8 mouse cellular contexts compared by ENCODE assay signal in genomic region chr4:109657021-109657850, GRCm38 (mm10). TPM values are rescaled to one million over a fixed set of nuclear protein-coding genes. Genes with fewer than 3 reads are reported as not detected.
DNase-seq lines count a peak whose midpoint lies in the region; ATAC-seq lines count a peak whose summit lies in the region.

No protein-coding gene starts in this region.

- under 1% methylated on average over 52 of the region's 53 CpGs for WGBS in liver, embryonic 15.5 days (ENCODE audit: insufficient replicate concordance)
- under 1% methylated on average over 53 of the region's 53 CpGs for WGBS in neural tube, embryonic 13.5 days

- ATAC-seq in inflammation-experienced regulatory T-cells, adult 6 months, result peak; percentile 41
- peak; percentile 15; the same call in 1 of the 2 replicates for ATAC-seq in liver, embryonic 15.5 days (ENCODE audit: insufficient read depth)
- peak; percentile 67 for ATAC-seq in neural tube, embryonic 13.5 days (ENCODE audit: low read depth)

- H3K4me1 ChIP-seq in liver, embryonic 15.5 days (replicated peaks), result peaks cover 15% of the 10 kb centered on the region
- H3K4me1 ChIP-seq in neural tube, embryonic 13.5 days (replicated peaks), result peaks cover 10% of the 10 kb centered on the region

- peak overlapping the region; percentile 46 for H3K4me3 ChIP-seq in liver, embryonic 15.5 days (replicated peaks)
- peak overlapping the region; percentile 22 for H3K4me3 ChIP-seq in neural tube, embryonic 13.5 days

- H3K27me3 ChIP-seq in liver, embryonic 15.5 days, result peaks cover 77% of the 10 kb centered on the region
- H3K27me3 ChIP-seq in neural tube, embryonic 13.5 days, result peaks cover 86% of the 10 kb centered on the region

- no peak overlapping the region for H3K9ac ChIP-seq in liver, embryonic 15.5 days
- H3K9ac ChIP-seq in neural tube, embryonic 13.5 days, result no peak overlapping the region

- no peak overlapping the region for H3K27ac ChIP-seq in liver, embryonic 15.5 days (replicated peaks)
- H3K27ac ChIP-seq in neural tube, embryonic 13.5 days (replicated peaks), result no peak overlapping the region

- H3K36me3 ChIP-seq in liver, embryonic 15.5 days (replicated peaks), result peaks cover 10% of the 10 kb centered on the region
- no peaks in the 10 kb centered on the region for H3K36me3 ChIP-seq in neural tube, embryonic 13.5 days

- H3K9me3 ChIP-seq in liver, embryonic 15.5 days (replicated peaks), result no peaks in the 10 kb centered on the region
- no peaks in the 10 kb centered on the region for H3K9me3 ChIP-seq in neural tube, embryonic 13.5 days

- peak; percentile 20 for DNase-seq in right cerebral cortex, postnatal 4 days
- no peak for DNase-seq in right cerebral cortex, postnatal 36 days (ENCODE audit: low spot score in 2 of 2)
- peak; percentile 42 for DNase-seq in cerebellum, adult 9-11 months
- peak; percentile 62 for DNase-seq in gastrocnemius, postnatal 10 days
- DNase-seq in thymus, postnatal 36 days, result peak; percentile 48 to 49

- peak overlapping the region; percentile 67 for H3K4me2 ChIP-seq in liver, embryonic 15.5 days
- peak overlapping the region; percentile 47 for H3K4me2 ChIP-seq in neural tube, embryonic 13.5 days

RNA-seq across cellular contexts. Expression of gene Cdkn2c, which starts 9.8 kb away (rescaled TPM):
- 10 to 100 TPM; 20.6 TPM for total RNA-seq in gastrocnemius, postnatal 10 days (2021)
- polyA plus RNA-seq in inflammation-experienced regulatory T-cells, adult 6 months (2017; shearing (Covaris generic)), result 10 to 100 TPM; 20.4 to 34.9 (median 20.9) TPM
- polyA plus RNA-seq in liver, embryonic 15.5 days (2015; fragmentation: Nextera tagmentation; extraction: Ambion mirVana), result 14.9 and 15.3 TPM in 2 replicates
- 2.6 and 2.9 TPM in 2 replicates for polyA plus RNA-seq in neural tube, embryonic 13.5 days (2015; fragmentation: Nextera tagmentation; extraction: Ambion mirVana)

RNA-seq across cellular contexts. Expression of gene Faf1, which starts 19.2 kb away (rescaled TPM):
- total RNA-seq in gastrocnemius, postnatal 10 days (2021), result 10 to 100 TPM; 26.8 to 27.6 TPM
- polyA plus RNA-seq in inflammation-experienced regulatory T-cells, adult 6 months (2017; shearing (Covaris generic)), result 1 to 10 TPM; 3.1 to 5.0 (median 4.8) TPM
- 13.9 and 14.5 TPM in 2 replicates for polyA plus RNA-seq in liver, embryonic 15.5 days (2015; fragmentation: Nextera tagmentation; extraction: Ambion mirVana)
- 33.6 and 35.3 TPM in 2 replicates for polyA plus RNA-seq in neural tube, embryonic 13.5 days (2015; fragmentation: Nextera tagmentation; extraction: Ambion mirVana)

Comparison
In these comparisons a context has a peak if more than half of its experiments do, and no peak if none do; other contexts are left out.
1. DNase-seq: peak in right cerebral cortex, postnatal 4 days (single experiment), cerebellum, adult 9-11 months (single experiment), gastrocnemius, postnatal 10 days (single experiment) and thymus, postnatal 36 days (2 of 2); none in right cerebral cortex, postnatal 36 days (0 of 2).
2. ATAC-seq: peak in every context shown above with its lines; median percentile 67 in neural tube, embryonic 13.5 days; 41 in inflammation-experienced regulatory T-cells, adult 6 months; 15 in liver, embryonic 15.5 days.